Mouse (Mus musculus) G1E (cell line): ENCODE data around the gene Tktl2. TPM values are rescaled to one million over a fixed set of nuclear protein-coding genes. Genes with fewer than 3 reads are reported as not detected.

Experiments used
- ATAC-seq: 2 replicates; pipeline ENCODE4 v1.8.0; 2016; ENCODE audit warnings: mild to moderate bottlenecking; ENCODE audit not compliant: insufficient number of reproducible peaks, poor library complexity, low FRiP score, severe bottlenecking; ENCODE audit errors: extremely low read depth
- DNase-seq: peaks from one replicate; pipeline ENCODE4 v3.0.0; 2012; ENCODE audit warnings: low spot score
- H3K27me3 ChIP-seq: 2 replicates; pipeline ENCODE4 v1.6.1; 2012; ENCODE audit warnings: mild to moderate bottlenecking, low read length, inconsistent platforms; ENCODE audit not compliant: insufficient read depth
- H3K36me3 ChIP-seq: replicated peaks from 2 replicates; pipeline ENCODE3; 2012; ENCODE audit warnings: mild to moderate bottlenecking, inconsistent platforms
- H3K4me1 ChIP-seq: 2 replicates; pipeline ENCODE4 v1.6.1; 2012; ENCODE audit warnings: low read depth, low read length, inconsistent platforms, mixed read lengths; ENCODE audit not compliant: insufficient read depth
- H3K4me3 ChIP-seq: 2 replicates; pipeline ENCODE4 v1.5.1; 2012; ENCODE audit warnings: low read depth, mild to moderate bottlenecking, inconsistent platforms, low read length, moderate library complexity, mixed read lengths
- H3K9me3 ChIP-seq: replicated peaks from 2 replicates; pipeline ENCODE4 v1.6.1; 2012; ENCODE audit warnings: inconsistent platforms
- CTCF ChIP-seq: IDR thresholded peaks from 2 replicates; pipeline ENCODE4 v1.5.1; 2012; ENCODE audit warnings: low read depth, low read length, inconsistent platforms, mixed read lengths
- GATA1 ChIP-seq: IDR thresholded peaks from 2 replicates; pipeline ENCODE4 v1.6.1; 2012; ENCODE audit warnings: borderline replicate concordance, low read length, inconsistent platforms, mixed read lengths
- GATA2 ChIP-seq: IDR thresholded peaks from 2 replicates; pipeline ENCODE4 v1.6.1; 2012; ENCODE audit warnings: low read depth, low read length, inconsistent platforms, borderline replicate concordance
- POLR2AphosphoS5 ChIP-seq: IDR thresholded peaks from 2 replicates; pipeline ENCODE4 v1.6.1; 2012; ENCODE audit warnings: low read depth, low read length, inconsistent platforms; ENCODE audit not compliant: insufficient replicate concordance
- TAL1 ChIP-seq: conservative IDR thresholded peaks from 2 replicates; pipeline ENCODE4 v1.6.1; 2012; ENCODE audit warnings: low read depth, low read length, inconsistent platforms, mixed read lengths
- polyA plus RNA-seq: library from polyadenylated mRNA; stranded (reverse); fragments of >175 nt; gene quantifications from 2 replicates; pipeline ENCODE4 v1.2.3, GENCODE M21; 2012
- total RNA-seq, 2 experiments: library from RNA; stranded (forward) in 1 of 2; stranded (reverse) in 1 of 2; fragments of 200-1000 nt in 1 of 2; fragments of >200 nt in 1 of 2; fragmentation: Nextera tagmentation in 1 of 2; gene quantifications; 2 replicates each; pipeline ENCODE4 v1.2.3; 2014 to 2017

Tktl2 gene
- not detected in 2 replicates for total RNA-seq (2014; fragmentation: Nextera tagmentation)
- 0.05 and 0.12 TPM in 2 replicates for total RNA-seq (2017)
- polyA plus RNA-seq = not detected in 2 replicates

- TF ChIP-seq TAL1 = no peak
- no peak for TF ChIP-seq CTCF
- no peak for TF ChIP-seq GATA2
- no peak for TF ChIP-seq GATA1
- no peak for TF ChIP-seq POLR2AphosphoS5
- peaks cover 12% of the 10 kb centered on the region; the same call in 1 of the 2 replicates for H3K27me3 ChIP-seq
- ATAC-seq = no peak
- H3K9me3 ChIP-seq = no peaks in the 10 kb centered on the region
- H3K36me3 ChIP-seq = no peaks in the 10 kb centered on the region
- H3K4me3 ChIP-seq = no peak within 1 kb of the TSS
- DNase-seq = no peak
- no peaks in the 10 kb centered on the region for H3K4me1 ChIP-seq
Observed at GRCm38 (mm10) chr8:66511537-66511936, at the start of gene Tktl2. Gene Tktl2, plus strand, starts transcription at chr8:66511756.

- ATAC-seq (no peak), DNase-seq (no peak)
- peaks cover 3% of the 10 kb centered on the region; the same call in 1 of the 2 replicates for H3K4me1 ChIP-seq
- H3K9me3 ChIP-seq = no peaks in the 10 kb centered on the region
- TF ChIP-seq GATA2 (no peak), CTCF (no peak), TAL1 (no peak), POLR2AphosphoS5 (no peak), GATA1 (no peak)
- H3K36me3 ChIP-seq = peaks cover under 1% of the 10 kb centered on the region
- peaks cover 16% of the 10 kb centered on the region for H3K27me3 ChIP-seq
- H3K4me3 ChIP-seq = no peak overlapping the region
Observed at GRCm38 (mm10) chr8:66469821-66470220, 41.7 kb upstream of the Tktl2 start.

DNA sequence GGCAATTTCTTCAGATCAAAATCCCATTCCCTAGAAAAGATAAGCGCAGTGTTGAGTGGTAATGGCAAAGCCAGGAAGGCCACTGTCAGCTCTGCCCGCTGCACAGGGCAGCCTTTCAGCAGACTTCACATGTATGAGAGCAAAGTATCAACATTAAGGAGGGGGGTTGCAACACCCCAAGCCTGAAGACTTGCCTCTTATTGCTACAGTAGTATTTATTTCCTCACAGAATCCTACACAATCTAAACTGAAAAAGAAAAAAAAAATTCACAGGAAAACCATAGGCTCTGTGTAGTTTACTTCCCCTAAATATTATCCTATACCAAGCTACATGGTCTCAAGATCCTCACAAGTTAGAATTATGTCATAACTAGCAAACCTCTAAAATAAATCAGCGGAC lies 34.7 kb upstream of the Tktl2 start:
- Histone ChIP-seq H3K9me3 (no peaks in the 10 kb centered on the region), H3K4me3 (no peak overlapping the region), H3K36me3 (peaks cover 62% of the 10 kb centered on the region), H3K4me1 (peaks cover 18% of the 10 kb centered on the region), H3K27me3 (no peaks in the 10 kb centered on the region)
- TF ChIP-seq GATA1 (no peak), GATA2 (no peak), POLR2AphosphoS5 (no peak), TAL1 (no peak), CTCF (no peak)
- DNase-seq (no peak), ATAC-seq (no peak)

- H3K27me3 ChIP-seq = no peaks in the 10 kb centered on the region
- TF ChIP-seq POLR2AphosphoS5 = no peak
- no peak for TF ChIP-seq CTCF
- TF ChIP-seq GATA1 = no peak
- TF ChIP-seq TAL1 = no peak
- TF ChIP-seq GATA2 = no peak
- H3K4me1 ChIP-seq = peaks cover 30% of the 10 kb centered on the region
Observed at GRCm38 (mm10) chr8:66486084-66486763, 25.3 kb upstream of the Tktl2 start, which contains the start of gene Tma16. Gene Tma16, minus strand, starts transcription at chr8:66486530.

GRCm38 (mm10) chr8:66488556-66488955 lies 23.0 kb upstream of the Tktl2 start:
- ATAC-seq = no peak
- TF ChIP-seq GATA2 (no peak), CTCF (no peak), POLR2AphosphoS5 (no peak), TAL1 (no peak), GATA1 (no peak)
- H3K36me3 ChIP-seq = peaks cover 9% of the 10 kb centered on the region

More at GRCm38 (mm10) chr8:66486084-66486763, 25.3 kb upstream of the Tktl2 start, which contains the start of gene Tma16:
- Histone ChIP-seq H3K36me3 (peaks cover 31% of the 10 kb centered on the region), H3K9me3 (no peaks in the 10 kb centered on the region), H3K4me3 (peak within 1 kb of the TSS; percentile 80)
- ATAC-seq (peak; percentile 87), DNase-seq (peak; percentile 55)

DNA sequence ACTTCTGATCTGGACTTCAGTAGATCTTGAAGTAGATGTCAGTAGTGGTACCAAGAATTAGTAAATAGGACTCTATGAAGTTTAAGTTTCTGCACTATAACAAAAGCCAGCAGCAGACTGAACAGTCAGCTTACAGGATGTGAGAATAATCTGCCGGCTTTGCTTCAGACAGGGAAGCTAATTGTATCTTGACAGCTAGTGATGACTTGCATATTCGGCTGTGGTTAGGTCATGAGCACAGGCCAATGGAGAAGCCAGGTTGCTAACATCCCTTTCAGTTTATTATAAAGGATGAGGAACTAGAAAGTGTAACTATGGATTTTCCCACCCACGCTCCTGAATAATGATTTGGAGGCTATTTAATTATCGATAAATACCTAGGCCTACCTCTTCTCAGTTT lies 20.9 kb upstream of the Tktl2 start:
- Histone ChIP-seq H3K4me1 (peaks cover 13% of the 10 kb centered on the region), H3K4me3 (no peak overlapping the region), H3K27me3 (no peaks in the 10 kb centered on the region; the same call in 1 of the 2 replicates), H3K36me3 (no peaks in the 10 kb centered on the region), H3K9me3 (no peaks in the 10 kb centered on the region)
- peak; percentile 15 for DNase-seq
- peak; percentile 54 for ATAC-seq
- no peak for TF ChIP-seq TAL1
- TF ChIP-seq POLR2AphosphoS5 = no peak
- TF ChIP-seq GATA1 = no peak
- TF ChIP-seq CTCF = no peak
- TF ChIP-seq GATA2 = no peak

More at GRCm38 (mm10) chr8:66488556-66488955, 23.0 kb upstream of the Tktl2 start:
- no peak for DNase-seq
- no peaks in the 10 kb centered on the region for H3K9me3 ChIP-seq
- H3K4me3 ChIP-seq = no peak overlapping the region
- peaks cover 25% of the 10 kb centered on the region for H3K4me1 ChIP-seq
- no peaks in the 10 kb centered on the region; the same call in 1 of the 2 replicates for H3K27me3 ChIP-seq
